Mouse (Mus musculus) lung, embryonic 15.5 days (tissue): ENCODE data around the gene Camk1. TPM values are rescaled to one million over a fixed set of nuclear protein-coding genes. Genes with fewer than 3 reads are reported as not detected.

Source experiments
- ATAC-seq: fragments of 200-750 bp; cut with Nextera tagmentation; 2 replicates; pipeline ENCODE4 v1.8.0; 2017; ENCODE audit warnings: moderate number of reproducible peaks, borderline replicate concordance; ENCODE audit not compliant: low FRiP score, low TSS enrichment; ENCODE audit errors: extremely low read depth
- H3K27ac ChIP-seq: fragments of 300-500 bp; sonication (generic); 2 replicates; pipeline ENCODE4 v1.5.1; 2015; ENCODE audit warnings: moderate library complexity, mild to moderate bottlenecking, inconsistent platforms
- H3K27me3 ChIP-seq: fragments of 300-500 bp; sonication (generic); 2 replicates; pipeline ENCODE4 v1.6.1; 2015; ENCODE audit warnings: inconsistent platforms
- H3K36me3 ChIP-seq: fragments of 300-500 bp; sonication (generic); 2 replicates; pipeline ENCODE4 v1.6.1; 2015; ENCODE audit warnings: inconsistent platforms
- H3K4me1 ChIP-seq: fragments of 300-500 bp; sonication (generic); 2 replicates; pipeline ENCODE4 v1.6.1; 2015; ENCODE audit warnings: inconsistent platforms
- H3K4me2 ChIP-seq: fragments of 300-500 bp; sonication (generic); 2 replicates; pipeline ENCODE4 v1.6.1; 2015; ENCODE audit warnings: inconsistent platforms, mild to moderate bottlenecking, moderate library complexity
- H3K4me3 ChIP-seq: fragments of 300-500 bp; sonication (generic); 2 replicates; pipeline ENCODE4 v1.5.1; 2015; ENCODE audit warnings: mild to moderate bottlenecking, inconsistent platforms
- H3K9ac ChIP-seq: fragments of 300-500 bp; sonication (generic); 2 replicates; pipeline ENCODE4 v1.6.1; 2015; ENCODE audit warnings: inconsistent platforms
- H3K9me3 ChIP-seq: fragments of 300-500 bp; sonication (generic); 2 replicates; pipeline ENCODE4 v1.6.1; 2016; ENCODE audit warnings: inconsistent platforms
- WGBS: fragments of 180-500 bp; shearing (Covaris S2); methylation state at CpG from one replicate; pipeline ENCODE4 v1.1.7; 2015; 5-methylcytosine and 5-hydroxymethylcytosine counted together
- polyA plus RNA-seq: library from polyadenylated mRNA; unstranded; fragments of >200 nt; fragmentation: Nextera tagmentation; extraction: Ambion mirVana; gene quantifications from 2 replicates; pipeline ENCODE4 v1.2.1, GENCODE M21; 2015

Camk1 gene
- polyA plus RNA-seq, 1 experiment from 2014 or later: 115 TPM

DNA sequence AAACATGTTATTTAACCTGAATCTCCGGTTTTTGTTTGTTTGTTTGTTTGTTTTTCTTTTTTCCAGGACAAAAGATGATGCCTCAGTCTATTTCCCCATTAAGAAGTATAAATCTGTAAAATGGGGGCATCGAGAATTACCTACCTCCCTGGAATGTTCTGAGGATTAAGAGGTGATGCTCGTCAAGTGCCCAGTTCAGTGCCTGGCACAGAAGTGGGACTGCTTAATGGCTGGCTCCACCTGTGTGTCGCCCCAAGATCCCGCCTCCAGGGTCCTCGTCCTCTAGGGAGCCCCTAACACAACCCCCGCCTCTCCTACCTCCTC lies 33.4 kb upstream of the Camk1 start:
- WGBS: 3% methylated on average over 7 of the region's 7 CpGs
- Histone ChIP-seq H3K36me3 (peaks cover 44% of the 10 kb centered on the region), H3K4me1 (peaks cover 24% of the 10 kb centered on the region), H3K4me3 (peak overlapping the region; percentile 96), H3K9me3 (no peaks in the 10 kb centered on the region), H3K27ac (peak overlapping the region; percentile 99), H3K4me2 (peak overlapping the region; percentile 74), H3K27me3 (no peaks in the 10 kb centered on the region), H3K9ac (peak overlapping the region; percentile 89)
- ATAC-seq: no peak; the same call in 1 of the 2 replicates

DNA sequence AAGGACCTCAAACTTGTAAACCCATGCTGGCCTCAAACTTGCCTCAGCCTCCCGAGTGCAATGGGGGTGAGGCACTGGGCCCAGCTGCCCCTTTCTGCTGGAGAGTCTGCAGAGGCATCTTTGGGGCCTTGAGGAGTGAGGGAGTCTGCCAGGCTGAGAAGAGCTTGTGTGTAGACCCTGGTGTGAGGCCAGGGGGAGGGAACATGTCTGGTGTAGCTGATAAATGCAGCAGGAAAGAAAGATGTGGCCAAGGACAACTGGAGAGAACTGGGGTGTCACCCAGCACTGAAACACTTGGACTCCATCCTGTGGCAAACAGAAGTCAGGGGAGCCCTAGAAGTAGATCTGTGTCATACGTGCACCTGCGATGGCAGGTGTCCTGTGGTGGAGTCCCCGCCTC lies 29.7 kb upstream of the Camk1 start:
- ATAC-seq: no peak
- H3K4me2 ChIP-seq: no peak overlapping the region
- WGBS: 86% methylated on average over 4 of the region's 4 CpGs
- no peaks in the 10 kb centered on the region for H3K27me3 ChIP-seq
- H3K27ac ChIP-seq: no peak overlapping the region
- no peak overlapping the region for H3K4me3 ChIP-seq
- H3K36me3 ChIP-seq: peaks cover 60% of the 10 kb centered on the region
- peaks cover 7% of the 10 kb centered on the region for H3K4me1 ChIP-seq
- H3K9me3 ChIP-seq: no peaks in the 10 kb centered on the region
- H3K9ac ChIP-seq: no peak overlapping the region

DNA sequence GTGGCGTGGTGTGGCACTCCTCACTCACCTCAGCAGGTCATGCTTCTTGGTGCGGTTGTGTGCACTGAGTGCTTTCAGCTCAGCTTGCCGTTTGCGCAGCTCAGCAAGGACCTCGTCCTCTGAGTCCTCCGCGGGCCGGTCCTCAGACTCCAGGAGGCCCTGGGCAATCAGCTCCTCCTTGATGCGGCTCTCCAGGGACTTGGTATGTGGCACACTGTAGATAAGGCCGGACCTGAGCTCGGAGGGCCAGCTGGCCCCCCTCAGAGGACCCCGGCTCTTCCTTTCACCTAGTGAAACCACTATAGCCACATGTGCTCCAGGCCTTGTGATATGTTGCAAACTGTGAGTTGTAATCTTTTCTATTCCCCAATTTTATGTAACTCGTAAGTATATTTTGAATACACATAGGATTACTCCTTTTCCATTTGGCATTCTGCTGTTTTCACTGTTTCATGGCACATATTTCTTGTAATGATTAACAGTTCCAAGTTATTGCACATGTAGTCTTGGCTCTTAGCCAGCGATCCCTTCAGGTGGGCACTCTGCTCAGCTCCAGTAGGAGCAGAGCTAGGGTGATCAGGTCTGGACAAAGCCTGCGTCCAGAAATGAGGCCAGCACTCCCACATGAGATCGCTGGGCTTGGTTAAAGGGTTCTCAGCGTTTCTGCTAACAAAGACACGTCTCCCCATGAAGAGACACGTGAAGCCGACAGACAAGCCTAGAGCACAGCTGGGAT lies 26.6 kb upstream of the Camk1 start:
- ATAC-seq: no peak
- no peaks in the 10 kb centered on the region for H3K4me1 ChIP-seq
- 85% methylated on average over 20 of the region's 20 CpGs for WGBS
- peaks cover 65% of the 10 kb centered on the region for H3K36me3 ChIP-seq
- H3K9ac ChIP-seq: no peak overlapping the region
- no peak overlapping the region for H3K4me3 ChIP-seq
- H3K4me2 ChIP-seq: no peak overlapping the region
- peak overlapping the region; percentile 52 for H3K27ac ChIP-seq
- H3K9me3 ChIP-seq: no peaks in the 10 kb centered on the region
- H3K27me3 ChIP-seq: no peaks in the 10 kb centered on the region

DNA sequence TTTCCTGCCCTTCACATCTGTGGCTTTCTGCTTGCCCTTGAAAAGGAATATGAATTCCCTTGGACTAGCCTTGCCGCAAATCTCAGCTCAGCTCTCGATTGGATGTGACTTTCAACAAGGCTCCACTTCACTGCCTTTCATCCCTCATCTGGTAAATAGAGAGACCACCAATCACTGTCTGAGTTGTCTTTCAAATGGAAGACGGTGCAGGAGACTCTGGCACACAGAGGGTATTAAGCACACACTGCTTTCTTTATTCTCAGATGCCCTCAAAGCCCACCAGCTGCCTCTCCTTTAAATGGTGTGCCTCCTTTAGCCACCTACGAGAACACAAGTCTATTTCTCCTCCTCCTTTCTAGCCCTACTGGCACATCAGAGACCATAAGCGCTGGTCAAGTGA lies 24.8 kb upstream of the Camk1 start:
- H3K4me1 ChIP-seq: no peaks in the 10 kb centered on the region
- WGBS: 78% methylated on average over 5 of the region's 5 CpGs
- ATAC-seq: no peak
- H3K9me3 ChIP-seq: no peaks in the 10 kb centered on the region
- H3K4me3 ChIP-seq: no peak overlapping the region
- no peak overlapping the region for H3K4me2 ChIP-seq
- H3K27me3 ChIP-seq: no peaks in the 10 kb centered on the region
- no peak overlapping the region for H3K9ac ChIP-seq
- H3K27ac ChIP-seq: no peak overlapping the region
- peaks cover 52% of the 10 kb centered on the region for H3K36me3 ChIP-seq

DNA sequence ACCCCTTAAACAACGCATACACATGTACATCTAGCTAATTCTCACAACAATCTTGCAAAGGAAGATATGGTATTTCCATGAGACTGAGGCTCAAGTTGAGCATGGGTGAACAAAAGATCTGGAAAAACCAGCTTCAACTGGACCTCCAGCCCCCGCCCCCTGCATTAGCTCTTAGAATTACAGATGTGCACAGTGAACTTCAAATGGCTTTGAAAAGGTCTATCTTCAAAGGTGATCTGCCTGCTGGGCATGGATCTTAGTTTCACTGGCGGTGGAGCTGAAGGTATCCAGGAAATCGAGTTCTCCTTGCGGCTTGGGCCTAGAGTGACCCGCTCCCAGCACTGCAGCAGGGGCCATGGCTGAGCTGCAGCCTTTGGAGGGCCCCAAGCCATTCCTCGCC lies 24.3 kb upstream of the Camk1 start:
- H3K36me3 ChIP-seq: peaks cover 47% of the 10 kb centered on the region
- no peak overlapping the region for H3K4me2 ChIP-seq
- no peak overlapping the region for H3K9ac ChIP-seq
- no peaks in the 10 kb centered on the region for H3K27me3 ChIP-seq
- ATAC-seq: no peak
- WGBS: 84% methylated on average over 7 of the region's 7 CpGs
- no peaks in the 10 kb centered on the region for H3K9me3 ChIP-seq
- H3K27ac ChIP-seq: no peak overlapping the region
- H3K4me3 ChIP-seq: no peak overlapping the region
- H3K4me1 ChIP-seq: no peaks in the 10 kb centered on the region

DNA sequence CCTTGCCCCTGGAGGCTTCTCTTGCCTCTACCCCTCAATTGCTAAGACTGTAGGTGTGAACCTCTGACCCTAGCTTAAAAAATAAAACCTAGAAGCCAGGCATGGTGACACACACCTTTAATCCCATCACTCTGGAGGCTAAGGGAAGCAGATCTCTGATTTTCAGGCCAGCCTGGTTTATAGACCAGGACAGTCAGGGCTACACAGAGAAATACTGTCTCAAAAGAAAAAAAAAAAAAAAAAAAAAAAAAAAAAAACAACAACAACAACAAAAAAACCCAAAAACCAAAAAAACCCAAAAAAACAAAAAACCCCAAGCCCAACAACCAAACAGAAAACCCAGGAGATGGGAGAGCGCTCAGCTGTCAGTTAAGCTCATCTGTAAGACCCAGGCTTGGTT lies 23.8 kb upstream of the Camk1 start:
- H3K4me3 ChIP-seq: no peak overlapping the region
- 96% methylated on average over 1 of the region's 1 CpGs for WGBS
- H3K36me3 ChIP-seq: peaks cover 47% of the 10 kb centered on the region

DNA sequence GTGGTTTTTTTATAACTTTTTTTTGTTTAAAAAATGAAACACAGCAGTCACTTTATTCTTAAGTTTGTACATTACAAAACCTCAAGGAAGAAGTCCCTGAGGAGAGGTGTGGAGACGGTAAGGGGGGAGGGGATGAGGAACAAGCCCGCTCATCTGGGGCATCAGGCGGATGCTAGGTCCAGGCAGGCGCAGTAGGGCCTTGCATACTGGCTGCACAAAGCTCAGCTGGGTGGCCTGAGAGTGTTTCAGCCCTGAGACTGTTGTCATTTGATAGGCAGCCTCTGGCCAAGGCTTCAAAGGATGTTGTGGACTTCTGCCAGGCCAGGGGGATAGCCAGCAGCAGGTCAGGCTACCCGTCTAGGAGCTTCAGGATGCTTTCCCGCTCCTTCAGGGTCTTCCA lies 22.9 kb upstream of the Camk1 start:
- ATAC-seq: no peak
- 83% methylated on average over 6 of the region's 6 CpGs for WGBS

More for the DNA sequence above, 23.8 kb upstream of the Camk1 start:
- Histone ChIP-seq H3K4me1 (no peaks in the 10 kb centered on the region), H3K4me2 (no peak overlapping the region), H3K9ac (no peak overlapping the region), H3K27me3 (no peaks in the 10 kb centered on the region), H3K9me3 (no peaks in the 10 kb centered on the region), H3K27ac (no peak overlapping the region)
- no peak for ATAC-seq

DNA sequence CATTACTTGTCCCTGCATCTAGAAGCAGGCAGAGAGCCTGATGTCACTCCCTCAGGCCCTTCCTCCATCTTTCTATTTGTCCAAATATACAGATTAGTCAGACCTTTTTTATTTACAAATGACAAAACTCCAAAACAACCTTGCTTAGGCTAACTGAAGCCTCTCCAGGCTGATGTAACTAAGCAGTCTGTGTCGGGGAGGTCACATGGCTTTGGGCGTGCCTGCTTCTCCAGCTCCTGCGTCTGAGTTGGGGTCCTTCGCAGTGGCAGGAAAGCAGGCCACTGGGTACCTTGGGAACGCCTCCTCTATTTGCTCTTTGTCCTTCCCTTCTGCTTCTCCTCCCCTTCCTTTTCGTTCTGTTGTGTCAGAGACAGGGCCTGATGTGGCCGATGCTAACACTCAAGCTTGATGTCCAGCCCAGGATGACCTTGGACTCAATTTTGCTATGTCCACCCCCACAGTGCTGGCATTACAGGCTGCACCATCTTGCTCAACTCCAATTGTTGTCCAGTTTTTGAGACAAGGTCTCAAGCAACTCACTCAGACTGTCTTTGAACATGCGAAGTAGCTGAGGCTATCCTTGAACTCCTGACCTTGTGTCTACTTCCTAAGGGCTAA lies 20.8 kb upstream of the Camk1 start:
- Histone ChIP-seq H3K4me3 (no peak overlapping the region), H3K36me3 (peaks cover 21% of the 10 kb centered on the region), H3K27ac (no peak overlapping the region), H3K4me2 (no peak overlapping the region), H3K4me1 (no peaks in the 10 kb centered on the region), H3K9me3 (no peaks in the 10 kb centered on the region), H3K9ac (no peak overlapping the region), H3K27me3 (no peaks in the 10 kb centered on the region)
- WGBS: 69% methylated on average over 8 of the region's 8 CpGs
- no peak for ATAC-seq

More for the DNA sequence above, 22.9 kb upstream of the Camk1 start:
- Histone ChIP-seq H3K4me3 (no peak overlapping the region), H3K4me2 (no peak overlapping the region), H3K4me1 (no peaks in the 10 kb centered on the region), H3K27ac (no peak overlapping the region), H3K27me3 (no peaks in the 10 kb centered on the region), H3K36me3 (peaks cover 40% of the 10 kb centered on the region), H3K9ac (no peak overlapping the region), H3K9me3 (no peaks in the 10 kb centered on the region)

DNA sequence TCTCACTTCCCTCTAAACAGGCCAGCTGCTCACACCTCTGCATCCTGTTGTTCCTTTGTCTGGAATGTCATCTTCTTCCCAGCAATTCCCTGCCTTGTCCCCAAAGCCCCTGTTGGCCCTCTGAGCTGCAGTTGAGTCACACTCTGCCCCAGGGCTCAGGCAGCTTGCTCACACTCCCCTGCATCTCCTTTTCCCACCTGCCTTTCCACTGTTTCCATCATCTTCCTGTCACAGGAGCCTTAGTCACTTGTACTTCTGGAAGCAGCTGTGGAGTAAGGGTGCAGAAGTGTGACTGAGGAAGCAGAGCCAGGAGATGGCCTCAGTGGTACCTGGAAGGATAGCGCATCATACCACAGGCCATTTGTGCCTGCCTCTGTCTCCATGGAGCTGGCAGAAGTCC lies 18.5 kb upstream of the Camk1 start:
- H3K27me3 ChIP-seq: no peaks in the 10 kb centered on the region
- H3K27ac ChIP-seq: no peak overlapping the region
- no peak overlapping the region for H3K4me2 ChIP-seq
- H3K9me3 ChIP-seq: no peaks in the 10 kb centered on the region
- no peaks in the 10 kb centered on the region for H3K4me1 ChIP-seq
- H3K4me3 ChIP-seq: no peak overlapping the region
- peaks cover 9% of the 10 kb centered on the region; the same call in 1 of the 2 replicates for H3K36me3 ChIP-seq
- no peak for ATAC-seq
- WGBS: 90% methylated on average over 1 of the region's 1 CpGs
- H3K9ac ChIP-seq: no peak overlapping the region

DNA sequence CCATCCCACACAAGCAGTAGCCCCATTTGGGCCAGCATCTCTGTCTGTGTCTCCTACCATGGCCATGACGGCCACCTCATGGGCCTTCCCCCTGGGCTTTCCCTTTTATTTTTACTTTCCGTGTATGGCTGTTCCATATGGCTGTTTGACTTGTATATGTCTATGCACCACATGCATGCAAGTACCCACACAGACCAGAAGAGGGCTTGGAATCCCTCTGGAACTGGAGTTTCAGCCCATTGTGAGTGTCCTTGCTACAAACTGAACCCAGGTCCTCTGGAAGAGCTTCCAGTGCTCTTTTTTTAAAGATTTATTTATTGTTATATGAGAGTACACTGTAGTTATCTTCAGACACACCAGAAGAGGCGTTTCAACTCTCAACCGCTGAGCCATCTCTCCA lies 17.7 kb upstream of the Camk1 start:
- peaks cover 3% of the 10 kb centered on the region; the same call in 1 of the 2 replicates for H3K36me3 ChIP-seq
- no peaks in the 10 kb centered on the region for H3K27me3 ChIP-seq
- H3K4me1 ChIP-seq: no peaks in the 10 kb centered on the region
- 72% methylated on average over 4 of the region's 4 CpGs for WGBS
- no peak overlapping the region for H3K27ac ChIP-seq
- no peak for ATAC-seq
- no peak overlapping the region for H3K4me2 ChIP-seq
- H3K9me3 ChIP-seq: no peaks in the 10 kb centered on the region
- no peak overlapping the region for H3K9ac ChIP-seq
- H3K4me3 ChIP-seq: no peak overlapping the region

DNA sequence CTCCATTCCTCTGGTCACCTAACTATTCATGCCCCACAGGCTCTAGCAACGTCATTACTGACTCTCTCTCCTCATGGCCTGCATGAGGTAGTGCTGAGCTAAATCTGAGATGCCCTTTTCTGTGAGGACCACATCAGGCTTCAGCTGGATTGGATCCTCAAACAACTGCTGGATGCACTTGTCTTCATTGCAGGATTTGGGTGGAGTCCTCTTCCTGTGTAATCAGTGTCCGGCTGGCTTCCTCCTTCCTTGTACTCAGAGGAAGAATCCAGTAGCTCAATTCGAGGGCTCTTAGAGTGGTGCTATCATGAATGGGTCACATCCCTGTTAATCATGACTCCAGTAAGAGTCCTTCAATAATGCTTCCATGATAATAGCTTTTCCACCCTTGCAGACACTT lies 9.9 kb upstream of the Camk1 start:
- 58% methylated on average over 3 of the region's 3 CpGs for WGBS
- 0 out of 2 replicates have a peak, but pooled peaks cover 5% of the 10 kb centered on the region for H3K4me1 ChIP-seq

DNA sequence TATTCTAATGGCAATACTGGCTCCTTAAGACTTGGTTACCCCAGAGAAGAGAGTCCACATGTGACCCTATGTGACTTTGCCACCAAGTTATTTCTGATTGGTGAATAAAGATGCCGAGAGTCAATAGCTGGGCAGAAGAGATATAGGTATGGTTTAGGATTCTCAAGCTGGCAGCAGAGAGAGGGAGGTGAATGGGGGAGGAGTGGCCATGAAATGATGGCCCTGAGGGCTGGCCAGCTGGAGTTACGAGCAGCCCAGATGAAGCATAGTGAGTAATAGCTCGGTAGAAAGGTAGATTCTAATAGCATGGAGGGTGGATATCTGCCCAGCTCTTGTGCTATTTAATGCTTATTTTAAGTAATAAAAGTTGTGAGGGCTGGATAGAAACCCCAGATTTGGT lies 9.0 kb upstream of the Camk1 start:
- Histone ChIP-seq H3K27ac (no peak overlapping the region), H3K36me3 (no peaks in the 10 kb centered on the region), H3K4me1 (0 out of 2 replicates have a peak, but pooled peaks cover 5% of the 10 kb centered on the region), H3K4me2 (no peak overlapping the region), H3K27me3 (no peaks in the 10 kb centered on the region), H3K4me3 (no peak overlapping the region), H3K9ac (no peak overlapping the region), H3K9me3 (no peaks in the 10 kb centered on the region)
- WGBS: 67% methylated on average over 3 of the region's 3 CpGs
- no peak for ATAC-seq

More for the DNA sequence above, 9.9 kb upstream of the Camk1 start:
- Histone ChIP-seq H3K4me2 (no peak overlapping the region), H3K36me3 (no peaks in the 10 kb centered on the region), H3K27me3 (no peaks in the 10 kb centered on the region), H3K4me3 (no peak overlapping the region), H3K9ac (no peak overlapping the region), H3K27ac (no peak overlapping the region), H3K9me3 (no peaks in the 10 kb centered on the region)
- ATAC-seq: no peak
